Mouse (Mus musculus) kidney, postnatal 0 days (tissue): ENCODE results near the gene Cep70. TPM values are rescaled to one million over a fixed set of nuclear protein-coding genes. Genes with fewer than 3 reads are reported as not detected.

Experiments used
- ATAC-seq: fragments of 200-750 bp; cut with Nextera tagmentation; replicated peaks from 2 replicates; pipeline ENCODE4 v1.8.0; 2017; ENCODE audit warnings: low read depth, moderate number of reproducible peaks, moderate TSS enrichment, moderate library complexity; ENCODE audit not compliant: low FRiP score
- DNase-seq: peaks from one replicate; pipeline ENCODE4 v3.0.0-alpha.2; 2016; ENCODE audit warnings: low spot score
- H3K27ac ChIP-seq: fragments of 300-500 bp; sonication (generic); 2 replicates; pipeline ENCODE4 v1.5.1; 2014; ENCODE audit warnings: mild to moderate bottlenecking
- H3K27me3 ChIP-seq: fragments of 300-500 bp; sonication (generic); 2 replicates; pipeline ENCODE4 v1.6.1; 2014; ENCODE audit warnings: low read length, mixed read lengths; ENCODE audit not compliant: insufficient read depth
- H3K36me3 ChIP-seq: fragments of 300-500 bp; sonication (generic); 2 replicates; pipeline ENCODE4 v1.6.1; 2014; ENCODE audit warnings: low read length, mixed read lengths; ENCODE audit not compliant: insufficient read depth
- H3K4me1 ChIP-seq: fragments of 300-500 bp; sonication (generic); replicated peaks from 2 replicates; pipeline ENCODE4 v1.6.1; 2014; ENCODE audit warnings: antibody characterized with exemption, low read length, mixed read lengths; ENCODE audit not compliant: insufficient read depth
- H3K4me2 ChIP-seq: fragments of 300-500 bp; sonication (generic); 2 replicates; pipeline ENCODE4 v1.6.1; 2014; ENCODE audit warnings: mild to moderate bottlenecking, low read length, moderate library complexity, mixed read lengths
- H3K4me3 ChIP-seq: fragments of 300-500 bp; sonication (generic); replicated peaks from 2 replicates; pipeline ENCODE4 v1.5.1; 2014; ENCODE audit warnings: low read depth, low read length
- H3K9ac ChIP-seq: fragments of 300-500 bp; sonication (generic); 2 replicates; pipeline ENCODE4 v1.6.1; 2014; ENCODE audit warnings: low read depth, low read length
- H3K9me3 ChIP-seq: fragments of 300-500 bp; sonication (generic); replicated peaks from 2 replicates; pipeline ENCODE4 v1.6.1; 2016; ENCODE audit warnings: low read length, inconsistent platforms, mixed read lengths
- CTCF ChIP-seq: IDR thresholded peaks from 2 replicates; pipeline ENCODE4 v1.5.1; 2016; ENCODE audit warnings: antibody characterized with exemption, low read depth, mild to moderate bottlenecking, moderate library complexity
- WGBS: fragments of 180-500 bp; shearing (Covaris S2); extraction: QIAGEN DNeasy Blood & Tissue Kit; methylation state at CpG from one replicate; pipeline ENCODE4 v1.1.7; 2014; 5-methylcytosine and 5-hydroxymethylcytosine counted together
- polyA plus RNA-seq: library from polyadenylated mRNA; unstranded; fragments of >200 nt; fragmentation: Nextera tagmentation; extraction: Ambion mirVana; gene quantifications from 2 replicates; pipeline ENCODE4 v1.2.1, GENCODE M21; 2015

Gene Cep70
- 21.9 and 22.1 TPM in 2 replicates for polyA plus RNA-seq

- H3K27ac ChIP-seq: peak within 1 kb of the TSS; percentile 66
- no peaks in the 10 kb centered on the region for H3K4me1 ChIP-seq
- H3K9me3 ChIP-seq: no peaks in the 10 kb centered on the region
- peak; percentile 97 for ATAC-seq
- under 1% methylated on average over 66 of the region's 66 CpGs for WGBS
- peak within 1 kb of the TSS; percentile 65 for H3K4me2 ChIP-seq
- H3K4me3 ChIP-seq: peak within 1 kb of the TSS; percentile 91
- peak; percentile 95 for DNase-seq
- peak within 1 kb of the TSS; percentile 75 for H3K9ac ChIP-seq
- H3K27me3 ChIP-seq: no peaks in the 10 kb centered on the region
- no peaks in the 10 kb centered on the region for H3K36me3 ChIP-seq
- TF ChIP-seq CTCF: no peak
Observed at GRCm38 (mm10) chr9:99243190-99243894, at the start of gene Cep70. Cep70 (plus strand) TSS chr9:99243367.

GRCm38 (mm10) chr9:99212643-99213042 lies 30.5 kb upstream of the Cep70 start:
- DNase-seq: no peak
- TF ChIP-seq CTCF: no peak
- Histone ChIP-seq H3K36me3 (no peaks in the 10 kb centered on the region), H3K4me2 (no peak overlapping the region), H3K4me3 (no peak overlapping the region), H3K27ac (no peak overlapping the region), H3K27me3 (no peaks in the 10 kb centered on the region), H3K4me1 (no peaks in the 10 kb centered on the region), H3K9me3 (no peaks in the 10 kb centered on the region), H3K9ac (no peak overlapping the region)
- WGBS: 75% methylated on average over 2 of the region's 2 CpGs
- no peak for ATAC-seq

GRCm38 (mm10) chr9:99216182-99216581 lies 27.0 kb upstream of the Cep70 start:
- no peaks in the 10 kb centered on the region for H3K4me1 ChIP-seq
- no peaks in the 10 kb centered on the region for H3K27me3 ChIP-seq

GRCm38 (mm10) chr9:99217999-99218719 lies 25.0 kb upstream of the Cep70 start:
- Histone ChIP-seq H3K27ac (no peak overlapping the region), H3K4me1 (no peaks in the 10 kb centered on the region), H3K36me3 (no peaks in the 10 kb centered on the region), H3K4me3 (no peak overlapping the region), H3K9ac (no peak overlapping the region), H3K9me3 (no peaks in the 10 kb centered on the region), H3K27me3 (no peaks in the 10 kb centered on the region), H3K4me2 (no peak overlapping the region)
- WGBS: 13% methylated on average over 6 of the region's 6 CpGs
- ATAC-seq (peak; percentile 65; the same call in 1 of the 2 replicates), DNase-seq (peak; percentile 92)
- TF ChIP-seq CTCF: peak; percentile 26; the same call in 1 of the 2 replicates

More at GRCm38 (mm10) chr9:99216182-99216581, 27.0 kb upstream of the Cep70 start:
- Histone ChIP-seq H3K9ac (no peak overlapping the region), H3K4me3 (no peak overlapping the region), H3K27ac (no peak overlapping the region), H3K4me2 (no peak overlapping the region), H3K9me3 (no peaks in the 10 kb centered on the region), H3K36me3 (no peaks in the 10 kb centered on the region)
- WGBS: 65% methylated on average over 2 of the region's 2 CpGs
- no peak for ATAC-seq
- no peak for DNase-seq
- no peak for TF ChIP-seq CTCF

GRCm38 (mm10) chr9:99221636-99222035 lies 21.5 kb upstream of the Cep70 start:
- no peak overlapping the region for H3K4me2 ChIP-seq
- no peaks in the 10 kb centered on the region for H3K36me3 ChIP-seq
- no peak overlapping the region for H3K4me3 ChIP-seq
- no peaks in the 10 kb centered on the region for H3K27me3 ChIP-seq
- no peak for DNase-seq
- no peak for TF ChIP-seq CTCF
- no peak overlapping the region for H3K27ac ChIP-seq
- ATAC-seq: no peak
- 87% methylated on average over 4 of the region's 4 CpGs for WGBS
- H3K4me1 ChIP-seq: no peaks in the 10 kb centered on the region
- H3K9me3 ChIP-seq: no peaks in the 10 kb centered on the region
- H3K9ac ChIP-seq: no peak overlapping the region

GRCm38 (mm10) chr9:99224583-99224982 lies 18.6 kb upstream of the Cep70 start:
- Histone ChIP-seq H3K36me3 (no peaks in the 10 kb centered on the region), H3K27me3 (no peaks in the 10 kb centered on the region), H3K27ac (no peak overlapping the region), H3K4me3 (no peak overlapping the region), H3K9me3 (no peaks in the 10 kb centered on the region), H3K9ac (no peak overlapping the region), H3K4me1 (no peaks in the 10 kb centered on the region), H3K4me2 (no peak overlapping the region)
- DNase-seq (no peak), ATAC-seq (no peak)
- 70% methylated on average over 3 of the region's 3 CpGs for WGBS
- TF ChIP-seq CTCF: no peak
